8 mouse cellular contexts compared by ENCODE assay signal in the genomic region with DNA sequence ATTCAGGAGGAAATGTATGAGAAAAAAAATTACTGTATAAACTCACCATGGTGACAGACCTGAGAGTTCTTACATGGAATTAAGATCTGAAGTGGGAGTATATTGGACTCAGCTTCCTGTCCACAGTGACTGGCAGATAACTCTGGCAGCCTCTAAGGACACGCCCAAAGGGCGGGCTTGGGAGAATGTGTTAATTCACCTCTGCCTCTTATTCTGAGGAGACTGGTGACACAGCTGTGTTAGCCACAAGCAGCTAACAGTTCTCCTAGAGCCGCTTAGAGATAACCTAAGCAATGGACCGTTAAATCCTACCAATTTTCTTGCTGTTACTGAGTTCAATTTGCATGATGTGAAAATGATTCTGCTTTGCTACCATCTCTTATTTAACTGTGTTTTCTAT.
DNase-seq lines count a peak whose midpoint lies in the region; ATAC-seq and TF ChIP-seq lines count a peak whose summit lies in the region.

No protein-coding gene starts in this region.

- no peaks in the 10 kb centered on the region for H3K27me3 ChIP-seq in forebrain, postnatal 0 days (ENCODE audit: insufficient read depth, low read length)

- peak; percentile 19 for ATAC-seq in CD4-positive, CD25-positive, alpha-beta regulatory T cell, adult 4 months
- ATAC-seq in forebrain, postnatal 0 days, result peak; percentile 43; the same call in 1 of the 2 replicates

- H3K36me3 ChIP-seq in forebrain, postnatal 0 days (ENCODE audit: insufficient read depth), result peaks cover 3% of the 10 kb centered on the region; the same call in 1 of the 2 replicates

- no peak overlapping the region for H3K4me2 ChIP-seq in forebrain, postnatal 0 days (ENCODE audit: low read depth)

- no peaks in the 10 kb centered on the region for H3K4me1 ChIP-seq in forebrain, postnatal 0 days (ENCODE audit: insufficient read depth)

- peak; percentile 46 for DNase-seq in adrenal gland, postnatal 10 days
- no peak for DNase-seq in adrenal gland, postnatal 4 days (ENCODE audit: low spot score in 2 of 2)
- DNase-seq in forebrain, postnatal 0 days, result no peak
- peak; percentile 31 for DNase-seq in large intestine, adult 2 months (ENCODE audit: low read depth, low spot score)
- peak; percentile 13 for DNase-seq in retina, postnatal 7 days (ENCODE audit: low read depth, low spot score)
- no peak for DNase-seq in layer of hippocampus, adult 18-20 months (ENCODE audit: low spot score in 2 of 2)
- no peak for DNase-seq in right cerebral cortex, postnatal 4 days

- H3K9me3 ChIP-seq in forebrain, postnatal 0 days (ENCODE audit: low read length), result no peaks in the 10 kb centered on the region

- H3K27ac ChIP-seq in forebrain, postnatal 0 days (ENCODE audit: low read depth, low read length), result no peak overlapping the region

- 52% methylated on average over 4 of the region's 4 CpGs for WGBS in forebrain, postnatal 0 days
- WGBS in large intestine, adult 2 months, result 35% methylated on average over 4 of the region's 4 CpGs

- no peak for TF ChIP-seq CTCF in forebrain, postnatal 0 days (IDR thresholded peaks at IDR 0.05; ENCODE audit: low read depth)

- no peak overlapping the region for H3K4me3 ChIP-seq in forebrain, postnatal 0 days (ENCODE audit: low read depth, low read length)

- no peak overlapping the region for H3K9ac ChIP-seq in forebrain, postnatal 0 days

Comparison
In these comparisons a context has a peak if more than half of its experiments do, and no peak if none do; other contexts are left out.
1. DNase-seq: peak in adrenal gland, postnatal 10 days (single experiment), large intestine, adult 2 months (single experiment) and retina, postnatal 7 days (single experiment); none in adrenal gland, postnatal 4 days (0 of 2), forebrain, postnatal 0 days (single experiment), layer of hippocampus, adult 18-20 months (0 of 2) and right cerebral cortex, postnatal 4 days (single experiment).